Mouse (Mus musculus) heart, embryonic 16.5 days (tissue): Measurements from ENCODE around the gene Fkbp8. TPM values are rescaled to one million over a fixed set of nuclear protein-coding genes. Genes with fewer than 3 reads are reported as not detected.
A peak's percentile ranks its signal among the peaks of the same experiment; 100 is the strongest.

Experiments
- ATAC-seq: fragments of 200-750 bp; cut with Nextera tagmentation; replicated peaks from 2 replicates; pipeline ENCODE4 v1.8.0; 2017; ENCODE audit warnings: moderate number of reproducible peaks; ENCODE audit not compliant: insufficient read depth, low FRiP score; ENCODE audit errors: extremely low read depth
- H3K27ac ChIP-seq: fragments of 300-500 bp; sonication (generic); 2 replicates; pipeline ENCODE4 v1.5.1; 2014; ENCODE audit warnings: mild to moderate bottlenecking, low read length, control low read depth, moderate library complexity
- H3K27me3 ChIP-seq: fragments of 300-500 bp; sonication (generic); 2 replicates; pipeline ENCODE4 v1.6.1; 2014; ENCODE audit warnings: low read length, mixed read lengths; ENCODE audit not compliant: control insufficient read depth, insufficient read depth
- H3K36me3 ChIP-seq: fragments of 300-500 bp; sonication (generic); 2 replicates; pipeline ENCODE4 v1.6.1; 2014; ENCODE audit not compliant: control insufficient read depth, insufficient read depth
- H3K4me1 ChIP-seq: fragments of 300-500 bp; sonication (generic); 2 replicates; pipeline ENCODE4 v1.6.1; 2014; ENCODE audit warnings: low read length, mixed read lengths; ENCODE audit not compliant: control insufficient read depth, insufficient read depth
- H3K4me2 ChIP-seq: fragments of 300-500 bp; sonication (generic); 2 replicates; pipeline ENCODE4 v1.6.1; 2014; ENCODE audit warnings: low read depth, mild to moderate bottlenecking, control low read depth, low read length
- H3K4me3 ChIP-seq: fragments of 300-500 bp; sonication (generic); 2 replicates; pipeline ENCODE4 v1.5.1; 2014; ENCODE audit warnings: mild to moderate bottlenecking, control low read depth, low read length
- H3K9ac ChIP-seq: fragments of 300-500 bp; sonication (generic); 2 replicates; pipeline ENCODE4 v1.6.1; 2014; ENCODE audit warnings: low read length, control low read depth
- H3K9me3 ChIP-seq: fragments of 300-500 bp; sonication (generic); replicated peaks from 2 replicates; pipeline ENCODE4 v1.6.1; 2016; ENCODE audit warnings: low read length; ENCODE audit not compliant: control insufficient read depth
- WGBS: fragments of 180-500 bp; shearing (Covaris S2); extraction: QIAGEN DNeasy Blood & Tissue Kit; methylation state at CpG from one replicate; pipeline ENCODE4 v1.1.7; 2014; 5-methylcytosine and 5-hydroxymethylcytosine counted together
- polyA plus RNA-seq: library from polyadenylated mRNA; unstranded; fragments of >200 nt; fragmentation: Nextera tagmentation; extraction: Ambion mirVana; gene quantifications from 2 replicates; pipeline ENCODE4 v1.2.1, GENCODE M21; 2015

Gene Fkbp8
- polyA plus RNA-seq: 273 and 275 TPM in 2 replicates

- Histone ChIP-seq H3K27ac (peak within 1 kb of the TSS; percentile 81), H3K4me1 (peaks cover 23% of the 10 kb centered on the region), H3K9me3 (no peaks in the 10 kb centered on the region), H3K36me3 (peaks cover 25% of the 10 kb centered on the region), H3K4me2 (peak within 1 kb of the TSS; percentile 95), H3K9ac (peak within 1 kb of the TSS; percentile 98), H3K27me3 (no peaks in the 10 kb centered on the region), H3K4me3 (peak within 1 kb of the TSS; percentile 82)
- WGBS: under 1% methylated on average over 60 of the region's 61 CpGs
- ATAC-seq: peak; percentile 92
These were observed at the start of gene Fkbp8, which contains the start of gene Kxd1 for GRCm38 (mm10) chr8:70527512-70528181. Gene Fkbp8, plus strand, starts transcription at chr8:70527724. Gene Kxd1, minus strand, starts transcription at chr8:70527956.

- H3K36me3 ChIP-seq: no peaks in the 10 kb centered on the region
- peaks cover 6% of the 10 kb centered on the region for H3K4me1 ChIP-seq
- no peak overlapping the region for H3K4me2 ChIP-seq
- 70% methylated on average over 3 of the region's 3 CpGs for WGBS
- H3K27ac ChIP-seq: no peak overlapping the region
- H3K9ac ChIP-seq: no peak overlapping the region
- no peak for ATAC-seq
- peaks cover 42% of the 10 kb centered on the region for H3K27me3 ChIP-seq
- H3K4me3 ChIP-seq: no peak overlapping the region
- H3K9me3 ChIP-seq: no peaks in the 10 kb centered on the region
These were observed 45.6 kb upstream of the Fkbp8 start for GRCm38 (mm10) chr8:70481908-70482307.

GRCm38 (mm10) chr8:70482943-70483342 lies 44.6 kb upstream of the Fkbp8 start:
- H3K27me3 ChIP-seq: peaks cover 51% of the 10 kb centered on the region
- no peaks in the 10 kb centered on the region for H3K36me3 ChIP-seq
- WGBS: 54% methylated on average over 2 of the region's 2 CpGs
- no peak overlapping the region for H3K9ac ChIP-seq
- H3K9me3 ChIP-seq: no peaks in the 10 kb centered on the region
- ATAC-seq: no peak
- H3K4me2 ChIP-seq: no peak overlapping the region
- H3K27ac ChIP-seq: no peak overlapping the region
- no peak overlapping the region for H3K4me3 ChIP-seq
- no peaks in the 10 kb centered on the region; the same call in 1 of the 2 replicates for H3K4me1 ChIP-seq

GRCm38 (mm10) chr8:70486191-70486681 lies 41.3 kb upstream of the Fkbp8 start:
- no peak overlapping the region for H3K9ac ChIP-seq

GRCm38 (mm10) chr8:70486941-70487520 lies 40.5 kb upstream of the Fkbp8 start, which contains the start of gene Tmem59l:
Gene Tmem59l, minus strand, starts transcription at chr8:70487358.
- WGBS: 5% methylated on average over 33 of the region's 33 CpGs
- Histone ChIP-seq H3K4me2 (peak within 1 kb of the TSS; percentile 61), H3K27ac (no peak within 1 kb of the TSS), H3K9me3 (no peaks in the 10 kb centered on the region), H3K27me3 (peaks cover 86% of the 10 kb centered on the region), H3K9ac (0 out of 2 replicates have a peak within 1 kb of the TSS, but pooled peaks have one; percentile 24), H3K36me3 (no peaks in the 10 kb centered on the region), H3K4me3 (peak within 1 kb of the TSS; percentile 44), H3K4me1 (peaks cover 16% of the 10 kb centered on the region)
- ATAC-seq: no peak

More at GRCm38 (mm10) chr8:70486191-70486681, 41.3 kb upstream of the Fkbp8 start:
- Histone ChIP-seq H3K27me3 (peaks cover 84% of the 10 kb centered on the region), H3K4me2 (no peak overlapping the region), H3K9me3 (no peaks in the 10 kb centered on the region), H3K36me3 (no peaks in the 10 kb centered on the region), H3K4me1 (peaks cover 16% of the 10 kb centered on the region), H3K27ac (no peak overlapping the region), H3K4me3 (no peak overlapping the region)
- 44% methylated on average over 7 of the region's 7 CpGs for WGBS
- no peak for ATAC-seq

GRCm38 (mm10) chr8:70487993-70488796 lies 39.3 kb upstream of the Fkbp8 start:
- no peaks in the 10 kb centered on the region for H3K36me3 ChIP-seq
- peaks cover 90% of the 10 kb centered on the region for H3K27me3 ChIP-seq
- no peak for ATAC-seq
- H3K4me2 ChIP-seq: peak overlapping the region; percentile 61
- H3K4me3 ChIP-seq: peak overlapping the region; percentile 44
- H3K4me1 ChIP-seq: peaks cover 24% of the 10 kb centered on the region
- H3K9ac ChIP-seq: 0 out of 2 replicates have a peak overlapping the region, but pooled peaks have one; percentile 24
- WGBS: 4% methylated on average over 55 of the region's 55 CpGs
- no peak overlapping the region for H3K27ac ChIP-seq
- no peaks in the 10 kb centered on the region for H3K9me3 ChIP-seq

GRCm38 (mm10) chr8:70488931-70489470 lies 38.5 kb upstream of the Fkbp8 start:
- H3K4me3 ChIP-seq: peak overlapping the region; percentile 44
- H3K27ac ChIP-seq: no peak overlapping the region
- peak overlapping the region; percentile 65 for H3K4me2 ChIP-seq
- no peaks in the 10 kb centered on the region for H3K36me3 ChIP-seq
- H3K9ac ChIP-seq: peak overlapping the region; percentile 45; the same call in 1 of the 2 replicates
- peaks cover 32% of the 10 kb centered on the region for H3K4me1 ChIP-seq
- WGBS: 3% methylated on average over 14 of the region's 14 CpGs
- H3K9me3 ChIP-seq: no peaks in the 10 kb centered on the region
- no peak for ATAC-seq
- H3K27me3 ChIP-seq: peaks cover 94% of the 10 kb centered on the region

GRCm38 (mm10) chr8:70489576-70489975 lies 37.9 kb upstream of the Fkbp8 start:
- Histone ChIP-seq H3K9ac (peak overlapping the region; percentile 45; the same call in 1 of the 2 replicates), H3K4me3 (peak overlapping the region; percentile 42), H3K4me1 (peaks cover 32% of the 10 kb centered on the region), H3K9me3 (no peaks in the 10 kb centered on the region), H3K36me3 (no peaks in the 10 kb centered on the region), H3K4me2 (peak overlapping the region; percentile 65), H3K27me3 (peaks cover 95% of the 10 kb centered on the region), H3K27ac (no peak overlapping the region)
- ATAC-seq: no peak
- WGBS: 2% methylated on average over 36 of the region's 41 CpGs
